Mouse (Mus musculus): ENCODE results near the gene Kcnc1.

- no peak for TF ChIP-seq CTCF (conservative IDR thresholded peaks at IDR 0.05 in 1 of 2, IDR thresholded peaks at IDR 0.05 in 1 of 2; ENCODE audit: low read depth in 2 of 2, low read length in 2 of 2)
- TF ChIP-seq MAX (IDR thresholded peaks at IDR 0.05; ENCODE audit: low read length): no peak
- no peak for TF ChIP-seq POLR2A (IDR thresholded peaks at IDR 0.05; ENCODE audit: low read depth, low read length)
- no peak for TF ChIP-seq EP300 (IDR thresholded peaks at IDR 0.05; ENCODE audit: low read length)
- TF ChIP-seq USF2 (conservative IDR thresholded peaks at IDR 0.05; ENCODE audit: low read depth, low read length): no peak
- no peak for TF ChIP-seq NELFE (IDR thresholded peaks at IDR 0.05; ENCODE audit: low read depth, low read length)
- no peak for TF ChIP-seq JUND (conservative IDR thresholded peaks at IDR 0.05; ENCODE audit: low read depth, low read length)
- no peak for TF ChIP-seq HCFC1 (IDR thresholded peaks at IDR 0.05; ENCODE audit: low read depth, low read length)
- no peak for TF ChIP-seq UBTF (IDR thresholded peaks at IDR 0.05; ENCODE audit: low read depth, low read length)
- no peak for TF ChIP-seq BHLHE40 (IDR thresholded peaks at IDR 0.05; ENCODE audit: low read depth, low read length)
- no peak for TF ChIP-seq ZMIZ1 (IDR thresholded peaks at IDR 0.05; ENCODE audit: low read depth, low read length)
Measured at GRCm38 (mm10) chr7:46398612-46399011, 2.3 kb downstream of the Kcnc1 start.

All from CH12.LX (cell line).